Mouse (Mus musculus) erythroblast, embryonic 14.5 days (primary cell): ENCODE results near the gene Tll1. TPM values are rescaled to one million over a fixed set of nuclear protein-coding genes. Genes with fewer than 3 reads are reported as not detected.

Source experiments
- H3K27me3 ChIP-seq: 2 replicates; pipeline ENCODE4 v1.6.1; 2012; ENCODE audit warnings: inconsistent platforms; ENCODE audit not compliant: control insufficient read depth
- H3K36me3 ChIP-seq: 2 replicates; pipeline ENCODE4 v1.6.1; 2012; ENCODE audit warnings: mild to moderate bottlenecking, inconsistent platforms; ENCODE audit not compliant: control insufficient read depth
- H3K4me1 ChIP-seq: 2 replicates; pipeline ENCODE4 v1.6.1; 2012; ENCODE audit warnings: inconsistent platforms; ENCODE audit not compliant: control insufficient read depth
- H3K4me3 ChIP-seq: replicated peaks from 2 replicates; pipeline ENCODE3; 2012; ENCODE audit warnings: moderate library complexity, mild to moderate bottlenecking, inconsistent platforms
- H3K9me3 ChIP-seq: 2 replicates; pipeline ENCODE4 v1.6.1; 2012; ENCODE audit warnings: low read length, inconsistent platforms, mixed read lengths; ENCODE audit not compliant: control insufficient read depth
- GATA1 ChIP-seq: IDR thresholded peaks from 2 replicates; pipeline ENCODE4 v1.6.1; 2012; ENCODE audit warnings: low read length, inconsistent platforms, mixed read lengths
- TAL1 ChIP-seq: IDR thresholded peaks from 3 replicates; pipeline ENCODE4 v1.6.1; 2012; ENCODE audit warnings: low read length, inconsistent platforms, mixed read lengths
- polyA plus RNA-seq: library from polyadenylated mRNA; stranded (reverse); fragments of >175 nt; gene quantifications from 2 replicates; pipeline ENCODE4 v1.2.3, GENCODE M21; 2012

Gene Tll1
- polyA plus RNA-seq, 1 experiment = not detected

DNA sequence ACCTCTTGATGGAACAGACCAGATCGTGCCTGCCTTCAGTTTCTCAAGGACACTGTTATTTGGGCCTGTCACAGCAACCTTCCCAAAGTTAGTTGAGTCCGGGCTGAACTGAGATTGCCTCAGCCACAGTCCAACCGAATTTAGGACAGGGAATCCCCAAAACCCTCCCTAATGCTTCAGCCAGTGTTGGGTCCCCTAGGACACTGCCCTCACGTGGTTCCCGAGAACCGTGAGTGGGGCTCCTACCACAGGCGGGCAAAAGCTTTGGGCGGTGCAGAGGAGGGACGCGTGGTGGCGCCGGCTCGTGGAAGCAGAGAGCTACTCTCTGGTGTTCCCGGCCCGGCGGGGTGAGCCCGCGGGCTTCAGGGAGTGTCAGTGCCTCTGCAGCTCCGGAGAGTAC, 1.9 kb downstream of the Tll1 start:
- no peaks in the 10 kb centered on the region for H3K36me3 ChIP-seq
- TF ChIP-seq GATA1 (no peak), TAL1 (no peak)
- H3K9me3 ChIP-seq = no peaks in the 10 kb centered on the region
- no peaks in the 10 kb centered on the region for H3K4me1 ChIP-seq
- H3K27me3 ChIP-seq = peaks cover 40% of the 10 kb centered on the region
- no peak overlapping the region for H3K4me3 ChIP-seq

DNA sequence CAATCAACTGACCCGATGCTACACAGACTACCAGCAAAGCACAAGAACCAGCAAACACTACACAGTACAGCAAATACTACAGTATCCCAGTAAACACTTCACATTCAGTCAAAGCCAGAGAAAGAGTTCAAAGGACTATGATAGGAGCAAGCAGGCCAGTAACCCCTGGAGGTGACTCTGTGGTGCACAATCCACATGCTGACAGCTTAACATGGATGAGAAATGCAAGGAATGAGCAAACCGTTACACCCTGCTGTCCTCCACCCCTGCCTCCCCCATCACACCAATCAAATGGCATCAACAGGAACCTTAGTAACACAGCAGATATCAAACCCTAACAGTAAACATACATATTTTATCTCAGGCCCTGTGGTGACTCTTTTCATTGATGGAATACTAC, 7.7 kb downstream of the Tll1 start:
- TF ChIP-seq TAL1 = no peak
- no peak for TF ChIP-seq GATA1
- Histone ChIP-seq H3K27me3 (no peaks in the 10 kb centered on the region), H3K4me1 (no peaks in the 10 kb centered on the region), H3K36me3 (no peaks in the 10 kb centered on the region), H3K9me3 (no peaks in the 10 kb centered on the region), H3K4me3 (no peak overlapping the region)

DNA sequence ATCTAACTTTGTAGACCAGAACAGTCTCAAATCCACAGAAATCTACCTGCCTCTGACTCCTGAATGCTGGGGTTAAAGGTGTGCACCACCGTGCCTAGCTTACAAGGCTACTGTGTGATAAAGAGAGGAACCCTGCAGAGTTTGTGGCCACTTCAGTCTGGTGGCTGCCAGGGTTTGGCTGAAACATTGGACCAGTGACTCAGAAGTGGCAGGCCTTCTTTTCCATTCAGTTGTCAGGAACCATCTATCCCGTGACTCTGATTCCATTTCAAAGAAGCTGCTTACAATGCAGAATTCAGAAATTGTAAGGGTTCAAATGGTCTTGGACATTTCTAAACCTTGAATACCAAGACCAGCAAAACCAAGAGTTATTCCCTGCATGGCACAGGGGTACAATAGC, 12.7 kb downstream of the Tll1 start:
- H3K9me3 ChIP-seq = no peaks in the 10 kb centered on the region
- no peaks in the 10 kb centered on the region for H3K36me3 ChIP-seq
- H3K27me3 ChIP-seq = no peaks in the 10 kb centered on the region
- H3K4me3 ChIP-seq = no peak overlapping the region
- H3K4me1 ChIP-seq = no peaks in the 10 kb centered on the region
- TF ChIP-seq TAL1 (no peak), GATA1 (no peak)

DNA sequence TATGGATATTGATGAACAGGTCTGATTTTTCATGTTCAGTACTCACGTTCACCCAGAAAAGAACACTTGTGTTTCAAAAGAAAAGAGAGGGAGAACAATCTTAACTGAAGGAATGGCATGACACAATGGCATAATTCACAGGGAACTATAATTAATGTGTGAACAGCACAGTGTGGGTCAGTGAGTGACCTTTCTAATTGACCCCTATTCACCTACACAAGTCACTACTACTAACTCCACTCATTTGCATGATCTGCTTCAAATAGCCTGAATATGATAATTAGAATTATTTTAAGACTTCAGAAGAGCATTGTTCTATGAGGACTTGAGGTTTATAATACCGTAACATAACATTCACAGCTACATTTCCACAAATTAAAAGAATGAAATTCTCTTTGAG, 18.2 kb downstream of the Tll1 start:
- H3K27me3 ChIP-seq = no peaks in the 10 kb centered on the region
- TF ChIP-seq TAL1 = no peak
- no peak for TF ChIP-seq GATA1
- no peaks in the 10 kb centered on the region for H3K36me3 ChIP-seq
- no peak overlapping the region for H3K4me3 ChIP-seq
- no peaks in the 10 kb centered on the region for H3K4me1 ChIP-seq
- H3K9me3 ChIP-seq = no peaks in the 10 kb centered on the region

- Histone ChIP-seq H3K4me3 (no peak overlapping the region), H3K4me1 (no peaks in the 10 kb centered on the region), H3K36me3 (no peaks in the 10 kb centered on the region), H3K9me3 (no peaks in the 10 kb centered on the region), H3K27me3 (no peaks in the 10 kb centered on the region)
- TF ChIP-seq GATA1 (no peak), TAL1 (no peak)
Measured at GRCm38 (mm10) chr8:64176931-64177330, 29.1 kb downstream of the Tll1 start.

GRCm38 (mm10) chr8:64174916-64175315, 31.2 kb downstream of the Tll1 start:
- TF ChIP-seq TAL1 (no peak), GATA1 (no peak)
- Histone ChIP-seq H3K36me3 (no peaks in the 10 kb centered on the region), H3K27me3 (no peaks in the 10 kb centered on the region), H3K4me3 (no peak overlapping the region), H3K9me3 (no peaks in the 10 kb centered on the region), H3K4me1 (no peaks in the 10 kb centered on the region)

DNA sequence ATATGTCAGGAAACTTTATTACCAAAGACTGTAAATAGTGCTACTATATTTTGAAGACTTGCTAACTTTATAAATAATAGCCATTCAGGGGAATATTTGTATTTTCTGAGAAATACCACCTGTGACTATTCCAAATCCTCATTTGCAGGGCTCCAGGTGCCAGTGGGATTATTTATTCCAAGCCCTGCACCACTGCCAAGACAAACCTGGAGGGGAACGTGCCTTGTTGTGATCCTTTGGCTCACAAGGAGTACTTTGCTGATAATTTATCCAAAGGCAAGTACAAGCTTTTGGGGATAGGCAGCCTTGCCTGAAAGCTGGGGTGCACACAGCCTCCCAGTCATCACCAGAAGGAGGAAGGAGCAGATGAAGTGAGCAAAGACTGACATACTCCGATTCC, 32.3 kb downstream of the Tll1 start:
- Histone ChIP-seq H3K36me3 (no peaks in the 10 kb centered on the region), H3K4me1 (no peaks in the 10 kb centered on the region)
- TF ChIP-seq GATA1 (no peak), TAL1 (no peak)

DNA sequence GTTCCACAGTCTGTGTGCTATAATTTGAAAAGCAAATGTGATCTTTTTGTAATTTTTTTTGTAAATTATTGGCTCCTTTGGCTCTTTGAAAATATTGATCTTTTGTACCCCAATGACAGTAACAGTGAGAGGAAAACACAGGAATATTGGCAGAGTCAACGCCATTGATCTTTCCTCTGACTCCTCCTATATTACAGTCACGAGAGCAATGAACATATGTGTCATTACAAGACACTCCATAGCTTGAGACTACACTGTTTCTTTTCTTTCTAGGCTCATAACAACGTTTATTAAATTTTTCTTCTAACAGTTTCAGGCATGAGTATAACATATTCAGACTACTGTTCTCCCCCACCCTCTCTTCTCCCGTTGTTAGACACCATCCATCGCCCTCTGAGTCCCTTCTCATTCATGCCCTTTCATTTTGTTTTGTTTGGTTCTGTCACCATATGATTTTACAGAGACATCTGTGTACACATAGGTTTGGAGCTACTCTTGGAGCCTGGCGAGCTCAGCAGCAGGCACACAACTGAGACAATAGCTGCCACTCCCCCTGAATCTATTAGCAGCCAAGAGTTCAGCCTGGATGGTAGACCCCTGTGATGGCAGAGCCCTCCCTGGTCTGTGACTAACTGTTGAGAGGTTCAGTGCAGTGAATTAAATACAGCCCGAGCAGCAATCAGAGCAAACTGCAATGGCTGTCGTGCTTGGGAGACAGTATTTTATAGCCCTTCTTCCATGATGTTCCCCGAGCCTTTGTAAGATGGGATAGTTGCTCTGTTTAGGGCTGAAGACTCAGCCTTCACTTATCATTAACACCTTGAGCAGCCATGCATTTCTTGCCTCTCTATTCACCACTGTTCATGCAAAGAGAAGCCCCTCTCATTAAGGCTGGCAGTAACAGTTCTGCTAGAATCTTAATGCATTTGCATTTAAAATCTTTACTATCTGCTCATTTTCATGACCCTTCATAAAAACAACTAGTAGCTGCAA, 52.9 kb downstream of the Tll1 start:
- Histone ChIP-seq H3K27me3 (no peaks in the 10 kb centered on the region), H3K4me1 (no peaks in the 10 kb centered on the region), H3K9me3 (peaks cover 2% of the 10 kb centered on the region; the same call in 1 of the 2 replicates), H3K36me3 (no peaks in the 10 kb centered on the region), H3K4me3 (no peak overlapping the region)
- TF ChIP-seq TAL1 (no peak), GATA1 (no peak)

More for the DNA sequence above, 32.3 kb downstream of the Tll1 start:
- Histone ChIP-seq H3K27me3 (no peaks in the 10 kb centered on the region), H3K4me3 (no peak overlapping the region), H3K9me3 (no peaks in the 10 kb centered on the region)

DNA sequence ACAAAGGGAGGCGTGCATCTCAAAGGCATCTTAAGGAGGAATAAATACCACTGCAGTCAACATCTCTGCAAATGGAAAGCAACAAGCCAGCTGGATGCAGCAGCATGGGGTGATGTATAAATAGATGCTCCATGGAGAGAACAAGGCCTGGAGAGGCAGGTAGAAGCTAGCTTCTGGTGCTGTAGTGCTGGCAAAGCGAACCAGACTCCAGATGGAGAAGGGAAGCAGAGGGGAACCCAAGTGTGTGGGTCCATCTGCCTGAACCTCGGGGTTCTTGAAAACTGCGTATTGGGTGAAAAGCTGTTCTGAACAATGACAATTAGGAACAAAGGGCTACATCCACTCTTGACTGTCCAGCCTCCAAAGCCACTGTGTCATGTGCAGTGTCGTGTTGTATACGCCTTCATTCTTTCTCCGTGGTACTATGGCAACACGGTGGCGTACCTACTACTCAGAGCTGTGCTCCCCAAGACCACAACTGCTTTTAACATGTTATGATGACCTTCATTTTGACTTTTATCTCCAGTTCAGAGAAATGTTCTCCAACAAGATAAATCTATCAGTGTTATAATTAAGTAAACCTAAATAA, 53.8 kb downstream of the Tll1 start:
- Histone ChIP-seq H3K27me3 (no peaks in the 10 kb centered on the region), H3K4me1 (no peaks in the 10 kb centered on the region), H3K9me3 (peaks cover 2% of the 10 kb centered on the region; the same call in 1 of the 2 replicates), H3K36me3 (no peaks in the 10 kb centered on the region), H3K4me3 (no peak overlapping the region)
- no peak for TF ChIP-seq TAL1
- TF ChIP-seq GATA1 = no peak
